Mouse (Mus musculus) limb, embryonic 15.5 days (tissue): Measurements from ENCODE around the gene Tlr13. TPM values are rescaled to one million over a fixed set of nuclear protein-coding genes. Genes with fewer than 3 reads are reported as not detected.

Source experiments
- ATAC-seq: fragments of 200-750 bp; cut with Nextera tagmentation; 2 replicates; pipeline ENCODE4 v1.8.0; 2017; ENCODE audit warnings: low read depth, moderate TSS enrichment; ENCODE audit not compliant: insufficient number of reproducible peaks, low FRiP score, low TSS enrichment
- H3K27ac ChIP-seq: fragments of 300-500 bp; sonication (generic); 2 replicates; pipeline ENCODE4 v1.5.1; 2015; ENCODE audit warnings: moderate library complexity, mild to moderate bottlenecking, inconsistent platforms
- H3K27me3 ChIP-seq: fragments of 300-500 bp; sonication (generic); 2 replicates; pipeline ENCODE4 v1.6.1; 2015; ENCODE audit warnings: inconsistent platforms
- H3K36me3 ChIP-seq: fragments of 300-500 bp; sonication (generic); 2 replicates; pipeline ENCODE4 v1.6.1; 2015; ENCODE audit warnings: inconsistent platforms
- H3K4me1 ChIP-seq: fragments of 300-500 bp; sonication (generic); 2 replicates; pipeline ENCODE4 v1.6.1; 2015; ENCODE audit warnings: inconsistent platforms
- H3K4me2 ChIP-seq: fragments of 300-500 bp; sonication (generic); 2 replicates; pipeline ENCODE4 v1.6.1; 2015; ENCODE audit warnings: mild to moderate bottlenecking, inconsistent platforms
- H3K4me3 ChIP-seq: fragments of 300-500 bp; sonication (generic); 2 replicates; pipeline ENCODE4 v1.5.1; 2015; ENCODE audit warnings: mild to moderate bottlenecking, inconsistent platforms
- H3K9ac ChIP-seq: fragments of 300-500 bp; sonication (generic); 2 replicates; pipeline ENCODE4 v1.6.1; 2015; ENCODE audit warnings: inconsistent platforms
- H3K9me3 ChIP-seq: fragments of 300-500 bp; sonication (generic); 2 replicates; pipeline ENCODE4 v1.6.1; 2016; ENCODE audit warnings: inconsistent platforms
- WGBS: fragments of 180-500 bp; shearing (Covaris S2); methylation state at CpG from one replicate; pipeline ENCODE4 v1.1.7; 2015; 5-methylcytosine and 5-hydroxymethylcytosine counted together
- polyA plus RNA-seq: library from polyadenylated mRNA; unstranded; fragments of >200 nt; fragmentation: Nextera tagmentation; extraction: Ambion mirVana; gene quantifications from 2 replicates; pipeline ENCODE4 v1.2.1, GENCODE M21; 2015

Gene Tlr13
- polyA plus RNA-seq, result 0.97 and 1.2 TPM in 2 replicates

GRCm38 (mm10) chrX:106142936-106143335, at the start of gene Tlr13:
Tlr13 (plus strand) TSS chrX:106143204.
- WGBS, result 88% methylated on average over 6 of the region's 6 CpGs
- 0 out of 2 replicates have a peak, but pooled peaks cover 4% of the 10 kb centered on the region for H3K27me3 ChIP-seq
- H3K9ac ChIP-seq, result no peak within 1 kb of the TSS
- ATAC-seq, result no peak
- no peak within 1 kb of the TSS for H3K4me3 ChIP-seq
- H3K4me1 ChIP-seq, result no peaks in the 10 kb centered on the region
- no peak within 1 kb of the TSS for H3K4me2 ChIP-seq
- H3K36me3 ChIP-seq, result no peaks in the 10 kb centered on the region
- no peak within 1 kb of the TSS for H3K27ac ChIP-seq
- no peaks in the 10 kb centered on the region for H3K9me3 ChIP-seq

GRCm38 (mm10) chrX:106105464-106105863, 37.5 kb upstream of the Tlr13 start:
- 49% methylated on average over 2 of the region's 2 CpGs for WGBS
- Histone ChIP-seq H3K27me3 (no peaks in the 10 kb centered on the region), H3K4me3 (no peak overlapping the region), H3K9me3 (no peaks in the 10 kb centered on the region), H3K36me3 (no peaks in the 10 kb centered on the region), H3K4me1 (no peaks in the 10 kb centered on the region), H3K9ac (no peak overlapping the region), H3K27ac (no peak overlapping the region), H3K4me2 (no peak overlapping the region)
- no peak for ATAC-seq

DNA sequence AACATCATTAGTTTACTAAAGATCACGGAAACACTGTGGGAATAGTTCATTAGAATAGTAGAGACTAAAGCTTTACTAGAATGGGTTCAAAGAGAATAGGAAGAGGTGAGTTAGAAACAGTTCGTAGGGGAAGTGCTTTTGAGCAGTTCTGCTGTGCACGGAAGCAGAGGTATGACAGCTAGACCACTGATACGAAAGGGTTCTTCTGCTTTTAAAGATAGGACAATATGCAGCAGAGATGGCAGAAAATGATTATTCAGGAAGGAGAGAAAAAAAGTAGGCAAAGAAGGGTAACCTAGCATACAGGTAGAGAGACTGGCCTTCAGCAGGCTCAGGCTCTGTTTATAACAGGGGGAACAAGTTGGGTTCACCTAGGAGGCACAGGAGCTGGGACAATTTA, 29.1 kb upstream of the Tlr13 start:
- 81% methylated on average over 4 of the region's 4 CpGs for WGBS
- no peak for ATAC-seq
- no peak overlapping the region for H3K4me3 ChIP-seq
- H3K36me3 ChIP-seq, result no peaks in the 10 kb centered on the region
- no peaks in the 10 kb centered on the region for H3K4me1 ChIP-seq
- H3K4me2 ChIP-seq, result no peak overlapping the region
- H3K9ac ChIP-seq, result no peak overlapping the region
- no peak overlapping the region for H3K27ac ChIP-seq
- H3K9me3 ChIP-seq, result no peaks in the 10 kb centered on the region
- no peaks in the 10 kb centered on the region for H3K27me3 ChIP-seq

DNA sequence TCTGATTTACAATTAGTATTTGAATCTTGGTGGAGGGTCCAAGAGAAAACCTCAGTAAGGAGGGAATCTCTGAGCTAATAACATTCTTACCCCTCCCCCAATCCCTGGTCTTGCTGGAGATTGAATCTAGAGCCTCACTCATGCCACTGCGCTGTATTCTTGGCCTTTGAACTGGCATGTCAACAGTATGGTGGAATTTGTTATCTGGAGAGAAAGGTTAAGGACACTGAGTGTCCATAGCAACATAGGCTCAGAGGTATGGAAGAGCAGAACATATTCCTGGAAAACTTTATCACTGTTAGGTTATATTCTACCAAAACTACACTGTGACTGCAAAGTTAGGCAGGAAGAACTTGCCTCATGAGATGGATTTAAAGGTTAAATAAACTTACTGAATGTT, 28.3 kb upstream of the Tlr13 start:
- no peak overlapping the region for H3K9ac ChIP-seq
- H3K36me3 ChIP-seq, result no peaks in the 10 kb centered on the region
- 90% methylated on average over 1 of the region's 1 CpGs for WGBS
- no peak overlapping the region for H3K27ac ChIP-seq
- H3K4me3 ChIP-seq, result no peak overlapping the region
- no peaks in the 10 kb centered on the region for H3K4me1 ChIP-seq
- no peak for ATAC-seq
- H3K27me3 ChIP-seq, result no peaks in the 10 kb centered on the region
- no peak overlapping the region for H3K4me2 ChIP-seq
- H3K9me3 ChIP-seq, result no peaks in the 10 kb centered on the region

DNA sequence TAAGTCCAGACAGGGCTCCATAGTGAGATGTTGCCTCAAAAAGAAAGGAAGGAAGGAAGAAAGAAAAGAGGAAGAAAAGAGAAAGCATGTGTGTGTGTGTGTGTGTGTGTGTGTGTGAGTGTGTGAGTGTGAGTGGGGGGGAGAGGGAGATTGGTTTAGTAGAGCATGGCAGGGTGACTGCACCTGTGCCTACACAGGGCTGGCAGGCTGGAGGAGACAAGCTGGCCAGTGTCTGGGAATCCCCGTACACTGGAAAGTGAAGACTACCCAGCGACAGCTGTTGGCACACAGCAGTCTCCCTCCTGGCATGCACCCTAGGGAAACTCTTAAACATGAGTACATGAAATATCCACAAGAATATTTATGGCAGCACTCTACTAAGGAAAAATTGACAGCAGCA, 20.2 kb upstream of the Tlr13 start:
- WGBS, result 65% methylated on average over 2 of the region's 2 CpGs
- peaks cover 6% of the 10 kb centered on the region; the same call in 1 of the 2 replicates for H3K36me3 ChIP-seq
- ATAC-seq, result no peak
- no peak overlapping the region for H3K4me2 ChIP-seq
- no peak overlapping the region for H3K4me3 ChIP-seq
- H3K9ac ChIP-seq, result no peak overlapping the region
- no peak overlapping the region for H3K27ac ChIP-seq
- no peaks in the 10 kb centered on the region for H3K9me3 ChIP-seq
- H3K4me1 ChIP-seq, result no peaks in the 10 kb centered on the region
- H3K27me3 ChIP-seq, result no peaks in the 10 kb centered on the region

GRCm38 (mm10) chrX:106128283-106128682, 14.7 kb upstream of the Tlr13 start:
- ATAC-seq, result no peak
- Histone ChIP-seq H3K27me3 (no peaks in the 10 kb centered on the region), H3K4me2 (no peak overlapping the region), H3K4me1 (no peaks in the 10 kb centered on the region), H3K27ac (no peak overlapping the region), H3K4me3 (no peak overlapping the region), H3K9me3 (no peaks in the 10 kb centered on the region), H3K36me3 (peaks cover 2% of the 10 kb centered on the region; the same call in 1 of the 2 replicates), H3K9ac (no peak overlapping the region)
- 63% methylated on average over 6 of the region's 6 CpGs for WGBS

- H3K27me3 ChIP-seq, result no peaks in the 10 kb centered on the region
- no peaks in the 10 kb centered on the region for H3K36me3 ChIP-seq
- H3K27ac ChIP-seq, result no peak overlapping the region
- no peak overlapping the region for H3K9ac ChIP-seq
- H3K9me3 ChIP-seq, result no peaks in the 10 kb centered on the region
- H3K4me3 ChIP-seq, result no peak overlapping the region
- 88% methylated on average over 4 of the region's 4 CpGs for WGBS
- H3K4me2 ChIP-seq, result no peak overlapping the region
- no peaks in the 10 kb centered on the region for H3K4me1 ChIP-seq
- ATAC-seq, result no peak
Measured at GRCm38 (mm10) chrX:106129877-106130276, 13.1 kb upstream of the Tlr13 start.

DNA sequence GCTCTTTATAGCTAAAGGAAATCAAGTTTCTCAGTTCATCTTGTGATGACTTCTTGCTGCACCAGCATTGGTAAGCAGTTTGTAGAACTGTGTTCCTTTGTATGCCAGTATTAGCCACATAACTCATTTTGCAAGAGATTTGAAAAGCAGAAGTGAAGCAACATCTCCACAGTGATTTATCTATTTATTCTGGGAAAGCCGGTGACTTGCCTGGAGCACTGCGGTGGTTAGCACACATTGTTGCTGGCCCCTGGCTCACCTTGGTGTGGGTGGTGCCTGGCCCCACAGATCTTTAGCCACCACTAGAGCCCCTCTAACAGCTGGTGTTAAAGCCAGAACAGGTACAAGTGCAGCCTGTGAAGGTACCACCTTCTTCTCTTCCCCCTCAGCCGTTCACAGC, 8.1 kb upstream of the Tlr13 start:
- Histone ChIP-seq H3K4me3 (no peak overlapping the region), H3K27ac (no peak overlapping the region), H3K4me1 (no peaks in the 10 kb centered on the region), H3K9ac (no peak overlapping the region), H3K9me3 (no peaks in the 10 kb centered on the region), H3K4me2 (no peak overlapping the region), H3K27me3 (0 out of 2 replicates have a peak, but pooled peaks cover 3% of the 10 kb centered on the region), H3K36me3 (no peaks in the 10 kb centered on the region)
- ATAC-seq, result no peak
- 70% methylated on average over 3 of the region's 3 CpGs for WGBS

DNA sequence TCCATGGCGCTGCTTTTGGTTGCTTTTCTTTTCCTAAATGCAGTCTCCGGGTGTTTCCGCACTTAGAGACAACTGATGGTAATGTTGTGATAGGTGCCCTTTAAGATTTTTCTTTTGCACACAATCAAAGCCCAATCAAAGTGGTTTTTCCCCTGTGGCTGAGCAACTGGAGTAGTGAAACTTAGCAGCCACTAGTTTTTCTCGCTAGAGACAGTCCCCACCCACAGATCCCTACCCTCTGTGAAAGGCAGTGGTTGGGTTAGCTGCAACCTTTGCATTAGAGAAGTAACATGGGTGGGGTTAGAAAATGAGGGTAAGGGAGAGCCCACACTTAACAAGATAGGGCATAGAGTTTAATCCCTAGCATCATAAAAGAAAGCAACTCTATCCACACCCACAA, 7.5 kb upstream of the Tlr13 start:
- no peak overlapping the region for H3K27ac ChIP-seq
- H3K9ac ChIP-seq, result no peak overlapping the region
- no peaks in the 10 kb centered on the region for H3K36me3 ChIP-seq
- H3K4me1 ChIP-seq, result no peaks in the 10 kb centered on the region
- 69% methylated on average over 4 of the region's 4 CpGs for WGBS
- H3K9me3 ChIP-seq, result no peaks in the 10 kb centered on the region
- no peak overlapping the region for H3K4me2 ChIP-seq
- no peak overlapping the region for H3K4me3 ChIP-seq
- 0 out of 2 replicates have a peak, but pooled peaks cover 3% of the 10 kb centered on the region for H3K27me3 ChIP-seq
- no peak for ATAC-seq

- H3K4me3 ChIP-seq, result no peak overlapping the region
- H3K36me3 ChIP-seq, result no peaks in the 10 kb centered on the region
- no peaks in the 10 kb centered on the region for H3K4me1 ChIP-seq
- ATAC-seq, result no peak; the same call in 1 of the 2 replicates
- no peak overlapping the region for H3K4me2 ChIP-seq
- no peaks in the 10 kb centered on the region for H3K9me3 ChIP-seq
- no peak overlapping the region for H3K9ac ChIP-seq
- 57% methylated on average over 12 of the region's 12 CpGs for WGBS
- no peak overlapping the region for H3K27ac ChIP-seq
- 0 out of 2 replicates have a peak, but pooled peaks cover 3% of the 10 kb centered on the region for H3K27me3 ChIP-seq
Measured at GRCm38 (mm10) chrX:106135916-106136575, 7.0 kb upstream of the Tlr13 start.

GRCm38 (mm10) chrX:106139309-106140070, 3.5 kb upstream of the Tlr13 start:
- no peaks in the 10 kb centered on the region for H3K9me3 ChIP-seq
- no peak for ATAC-seq

DNA sequence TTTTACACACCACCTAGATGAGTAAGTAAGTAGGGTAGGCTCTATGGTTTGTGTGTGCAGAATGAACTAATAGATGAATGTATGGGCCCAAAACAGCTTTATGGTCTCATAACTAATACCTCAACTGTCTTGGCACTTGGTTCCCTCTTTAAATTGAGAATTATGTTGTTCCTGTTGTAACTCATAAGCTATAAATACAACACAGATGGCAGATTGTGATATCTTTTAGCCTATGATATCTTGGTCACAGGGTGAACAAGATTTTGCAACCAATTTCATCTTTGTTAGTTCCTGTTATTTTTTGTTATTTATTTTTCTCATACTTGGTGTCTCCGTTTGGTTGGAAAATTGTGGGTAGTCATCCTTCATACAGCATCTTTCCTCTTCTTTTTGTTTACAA, 5.2 kb downstream of the Tlr13 start:
- no peak for ATAC-seq
- Histone ChIP-seq H3K4me1 (no peaks in the 10 kb centered on the region), H3K27me3 (0 out of 2 replicates have a peak, but pooled peaks cover 4% of the 10 kb centered on the region), H3K9me3 (no peaks in the 10 kb centered on the region), H3K27ac (no peak overlapping the region), H3K4me3 (no peak overlapping the region), H3K4me2 (no peak overlapping the region), H3K36me3 (no peaks in the 10 kb centered on the region), H3K9ac (no peak overlapping the region)
- WGBS, result 100% methylated on average over 1 of the region's 1 CpGs

More at GRCm38 (mm10) chrX:106139309-106140070, 3.5 kb upstream of the Tlr13 start:
- Histone ChIP-seq H3K4me3 (no peak overlapping the region), H3K4me2 (no peak overlapping the region), H3K9ac (no peak overlapping the region), H3K27me3 (0 out of 2 replicates have a peak, but pooled peaks cover 3% of the 10 kb centered on the region), H3K27ac (no peak overlapping the region), H3K4me1 (no peaks in the 10 kb centered on the region), H3K36me3 (no peaks in the 10 kb centered on the region)
- 77% methylated on average over 13 of the region's 13 CpGs for WGBS
